Mouse (Mus musculus) liver, embryonic 14.5 days (tissue): ENCODE results near the gene Hipk2. TPM values are rescaled to one million over a fixed set of nuclear protein-coding genes. Genes with fewer than 3 reads are reported as not detected.
A peak's percentile ranks its signal among the peaks of the same experiment; 100 is the strongest.

Experiments
- ATAC-seq: fragments of 200-750 bp; cut with Nextera tagmentation; 2 replicates; pipeline ENCODE4 v1.8.0; 2017; ENCODE audit warnings: moderate number of reproducible peaks, mild to moderate bottlenecking, moderate library complexity; ENCODE audit not compliant: insufficient read depth
- DNase-seq, 3 experiments: peaks; one replicate each; pipeline ENCODE4 v3.0.0-alpha.2; 2012 to 2013; ENCODE audit warnings: low read depth in 3 of 3, low spot score in 3 of 3
- H3K27ac ChIP-seq: fragments of 300-500 bp; sonication (generic); 2 replicates; pipeline ENCODE4 v1.5.1; 2014; ENCODE audit warnings: moderate library complexity, mild to moderate bottlenecking, control low read depth, inconsistent platforms
- H3K27me3 ChIP-seq: fragments of 300-500 bp; sonication (generic); 2 replicates; pipeline ENCODE4 v1.6.1; 2014; ENCODE audit warnings: mild to moderate bottlenecking, low read length, moderate library complexity; ENCODE audit not compliant: control insufficient read depth, insufficient read depth
- H3K36me3 ChIP-seq: fragments of 300-500 bp; sonication (generic); replicated peaks from 2 replicates; pipeline ENCODE4 v1.6.1; 2014; ENCODE audit warnings: low read depth; ENCODE audit not compliant: control insufficient read depth, insufficient read depth
- H3K4me1 ChIP-seq, 2 experiments: fragments of 200-500 bp in 1 of 2; fragments of 300-500 bp in 1 of 2; sonication (generic) in 1 of 2; replicated peaks; 2 replicates each; pipeline ENCODE4 v1.6.1; 2012 to 2014; ENCODE audit warnings: antibody characterized with exemption in 1 of 2, inconsistent platforms in 1 of 2, low read length in 1 of 2; ENCODE audit not compliant: control insufficient read depth in 2 of 2, insufficient read depth in 2 of 2
- H3K4me2 ChIP-seq: fragments of 300-500 bp; sonication (generic); 2 replicates; pipeline ENCODE4 v1.6.1; 2014; ENCODE audit warnings: low read depth, mild to moderate bottlenecking, control low read depth, moderate library complexity
- H3K4me3 ChIP-seq, 2 experiments: fragments of 200-500 bp in 1 of 2; fragments of 300-500 bp in 1 of 2; sonication (generic) in 1 of 2; 2 replicates each; pipeline ENCODE4 v1.5.1; 2012 to 2014; ENCODE audit warnings: low read depth in 2 of 2, low read length in 2 of 2, mild to moderate bottlenecking in 2 of 2, control low read depth in 1 of 2, inconsistent platforms in 1 of 2, moderate library complexity in 1 of 2; ENCODE audit not compliant: insufficient read depth in 1 of 2
- H3K9ac ChIP-seq: fragments of 300-500 bp; sonication (generic); replicated peaks from 2 replicates; pipeline ENCODE4 v1.6.1; 2014; ENCODE audit warnings: mild to moderate bottlenecking, control low read depth, moderate library complexity
- H3K9me3 ChIP-seq: fragments of 300-500 bp; sonication (generic); 2 replicates; pipeline ENCODE4 v1.6.1; 2016; ENCODE audit warnings: low read length, mixed read lengths; ENCODE audit not compliant: control insufficient read depth
- CTCF ChIP-seq: IDR thresholded peaks from 2 replicates; pipeline ENCODE4 v1.5.1; 2016; ENCODE audit warnings: antibody characterized with exemption, low read depth, control low read depth
- EP300 ChIP-seq: IDR thresholded peaks from 2 replicates; pipeline ENCODE4 v1.6.1; 2016; ENCODE audit warnings: antibody characterized with exemption, low read depth
- WGBS: fragments of 180-500 bp; shearing (Covaris S2); extraction: QIAGEN DNeasy Blood & Tissue Kit; methylation state at CpG from one replicate; pipeline ENCODE4 v1.1.7; 2014; ENCODE audit not compliant: insufficient replicate concordance; 5-methylcytosine and 5-hydroxymethylcytosine counted together
- polyA plus RNA-seq, 2 experiments: library from polyadenylated mRNA; depleted of rRNA in 1 of 2; stranded (reverse) in 1 of 2; unstranded in 1 of 2; fragments of >200 nt; fragmentation: Nextera tagmentation in 1 of 2; extraction: Ambion mirVana in 1 of 2; gene quantifications; 2 replicates each; pipeline versions ENCODE4 v1.2.1 to v1.2.3; 2012 to 2014

Gene Hipk2
- polyA plus RNA-seq, 2 experiments, result 10.7 to 13.0 TPM

DNA sequence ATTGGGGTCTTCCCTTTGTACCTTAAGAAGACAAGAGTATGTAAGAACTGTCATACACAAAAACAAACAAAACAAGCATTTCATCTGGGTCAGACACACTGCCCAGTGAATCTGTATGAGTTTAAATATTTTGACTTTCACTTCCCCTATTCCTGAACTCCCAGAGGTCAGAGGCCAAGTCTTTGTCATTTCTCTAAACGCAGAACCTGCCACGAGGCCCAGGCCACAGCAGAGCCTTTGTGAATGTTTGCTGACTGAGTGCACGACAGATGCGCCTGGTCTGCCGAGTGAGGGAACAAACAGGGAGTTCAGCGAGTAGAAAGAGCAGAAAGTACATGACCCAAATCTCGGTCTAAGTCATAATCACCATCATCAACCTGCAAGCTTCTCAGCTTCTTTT lies 4.9 kb downstream of the Hipk2 start:
- Histone ChIP-seq H3K9me3 (no peaks in the 10 kb centered on the region), H3K9ac (no peak overlapping the region), H3K36me3 (peaks cover 39% of the 10 kb centered on the region), H3K27me3 (no peaks in the 10 kb centered on the region), H3K4me3 (no peak overlapping the region), H3K4me2 (peak overlapping the region; percentile 0), H3K27ac (no peak overlapping the region), H3K4me1 (peaks cover 41 to 46% of the 10 kb centered on the region in 2 experiments)
- ATAC-seq (no peak), DNase-seq (no peak)
- 45% methylated on average over 7 of the region's 7 CpGs for WGBS
- TF ChIP-seq EP300 (no peak), CTCF (no peak)

DNA sequence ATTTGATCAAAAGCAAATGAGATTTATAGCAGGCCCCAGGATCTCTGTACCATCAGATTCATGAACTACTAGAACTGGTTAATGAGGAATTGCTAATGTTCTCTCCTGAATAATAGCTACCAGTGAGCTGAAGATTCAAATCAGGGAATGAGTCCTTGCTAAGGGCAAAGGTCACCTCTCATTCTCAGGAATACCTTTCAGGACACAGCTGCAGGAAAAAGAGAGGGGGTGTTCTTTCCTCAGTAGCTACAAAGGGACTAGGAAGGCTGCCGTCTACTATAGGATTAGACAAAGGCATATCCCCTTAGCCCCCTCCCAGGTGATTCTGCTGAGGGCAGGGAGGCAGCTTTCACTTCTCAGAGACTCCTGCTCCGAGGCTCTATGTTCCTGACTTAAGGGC lies 5.9 kb downstream of the Hipk2 start:
- no peak overlapping the region for H3K4me3 ChIP-seq
- ATAC-seq (no peak), DNase-seq (no peak)
- no peak overlapping the region for H3K27ac ChIP-seq
- H3K36me3 ChIP-seq, result peaks cover 42% of the 10 kb centered on the region
- no peak overlapping the region for H3K4me2 ChIP-seq
- no peaks in the 10 kb centered on the region for H3K27me3 ChIP-seq
- H3K4me1 ChIP-seq, result peaks cover 51 to 55% of the 10 kb centered on the region in 2 experiments
- no peaks in the 10 kb centered on the region for H3K9me3 ChIP-seq
- 79% methylated on average over 2 of the region's 2 CpGs for WGBS
- TF ChIP-seq EP300, result no peak
- no peak for TF ChIP-seq CTCF
- no peak overlapping the region for H3K9ac ChIP-seq

DNA sequence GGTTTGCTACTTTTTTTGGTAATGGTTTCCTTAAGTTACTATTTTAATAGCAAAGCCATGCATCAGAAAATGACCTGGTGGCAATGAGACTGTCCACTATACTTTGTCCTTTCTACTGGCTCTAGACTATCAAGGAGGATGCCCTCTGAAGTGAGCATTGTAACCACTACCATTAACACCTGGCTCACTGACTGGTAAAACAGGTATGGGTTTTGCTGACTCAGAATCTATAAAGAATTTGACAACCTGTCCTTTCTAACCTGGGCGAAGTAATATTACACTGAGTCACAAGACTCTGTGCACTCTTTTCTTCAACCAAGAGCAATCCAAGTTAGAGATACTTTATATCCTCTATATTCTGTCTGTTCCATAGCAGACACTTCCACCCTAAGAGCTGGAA lies 7.0 kb downstream of the Hipk2 start:
- Histone ChIP-seq H3K4me1 (peaks cover 62 to 65% of the 10 kb centered on the region in 2 experiments), H3K27me3 (no peaks in the 10 kb centered on the region), H3K9ac (no peak overlapping the region), H3K27ac (no peak overlapping the region), H3K36me3 (peaks cover 44% of the 10 kb centered on the region), H3K9me3 (no peaks in the 10 kb centered on the region), H3K4me2 (no peak overlapping the region), H3K4me3 (no peak overlapping the region)
- no peak for DNase-seq
- ATAC-seq, result no peak
- 76% methylated on average over 1 of the region's 1 CpGs for WGBS
- no peak for TF ChIP-seq EP300
- no peak for TF ChIP-seq CTCF

- Histone ChIP-seq H3K4me2 (no peak overlapping the region; the same call in 1 of the 2 replicates), H3K9ac (peak overlapping the region; percentile 45), H3K27me3 (no peaks in the 10 kb centered on the region), H3K27ac (peak overlapping the region; percentile 36), H3K36me3 (peaks cover 35% of the 10 kb centered on the region), H3K4me1 (peaks cover 51 to 57% of the 10 kb centered on the region in 2 experiments), H3K9me3 (no peaks in the 10 kb centered on the region), H3K4me3 (no peak overlapping the region)
- WGBS, result 90% methylated on average over 1 of the region's 1 CpGs
- no peak for ATAC-seq
- TF ChIP-seq EP300 (no peak), CTCF (no peak)
- no peak for DNase-seq
Observed at GRCm38 (mm10) chr6:38867291-38867690, 8.7 kb downstream of the Hipk2 start.

DNA sequence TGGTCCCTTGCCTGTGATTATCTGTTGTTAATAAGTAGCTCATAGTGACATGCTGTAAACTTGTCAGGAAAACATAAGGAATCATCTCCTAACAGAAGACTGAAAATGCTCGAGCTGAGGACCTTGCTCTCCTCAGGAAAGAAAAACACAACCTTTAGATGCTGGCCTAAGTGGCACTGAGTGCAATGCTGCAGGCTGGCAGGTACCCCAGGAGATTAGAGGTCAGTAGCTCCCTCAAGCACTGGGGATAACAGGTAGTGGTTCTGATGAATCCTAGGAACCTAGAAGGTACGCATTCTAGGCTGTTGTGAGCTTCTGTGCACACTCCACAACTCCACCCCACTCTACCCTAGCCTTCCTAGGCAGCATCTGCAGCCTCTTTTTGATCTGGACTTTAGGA lies 9.2 kb downstream of the Hipk2 start:
- ATAC-seq (no peak), DNase-seq (no peak)
- no peak overlapping the region for H3K4me3 ChIP-seq
- no peaks in the 10 kb centered on the region for H3K27me3 ChIP-seq
- peaks cover 46 to 58% of the 10 kb centered on the region in 2 experiments for H3K4me1 ChIP-seq
- peak overlapping the region; percentile 36 for H3K27ac ChIP-seq
- peak overlapping the region; percentile 28; the same call in 1 of the 2 replicates for H3K4me2 ChIP-seq
- TF ChIP-seq CTCF (no peak), EP300 (no peak)
- no peaks in the 10 kb centered on the region for H3K9me3 ChIP-seq
- H3K9ac ChIP-seq, result peak overlapping the region; percentile 45
- 62% methylated on average over 2 of the region's 2 CpGs for WGBS
- peaks cover 30% of the 10 kb centered on the region for H3K36me3 ChIP-seq
